Mouse (Mus musculus): ENCODE results near the gene Dpf3.

The Dpf3 gene

GRCm38 (mm10) chr12:83220964-83221363 is 266.6 kb downstream of the Dpf3 start:
- no peak for DNase-seq (ENCODE audit: extremely low spot score, low spot score)

- no peak for DNase-seq (ENCODE audit: extremely low spot score, low spot score)
Measured at GRCm38 (mm10) chr12:83213879-83214341, 273.6 kb downstream of the Dpf3 start.

DNA sequence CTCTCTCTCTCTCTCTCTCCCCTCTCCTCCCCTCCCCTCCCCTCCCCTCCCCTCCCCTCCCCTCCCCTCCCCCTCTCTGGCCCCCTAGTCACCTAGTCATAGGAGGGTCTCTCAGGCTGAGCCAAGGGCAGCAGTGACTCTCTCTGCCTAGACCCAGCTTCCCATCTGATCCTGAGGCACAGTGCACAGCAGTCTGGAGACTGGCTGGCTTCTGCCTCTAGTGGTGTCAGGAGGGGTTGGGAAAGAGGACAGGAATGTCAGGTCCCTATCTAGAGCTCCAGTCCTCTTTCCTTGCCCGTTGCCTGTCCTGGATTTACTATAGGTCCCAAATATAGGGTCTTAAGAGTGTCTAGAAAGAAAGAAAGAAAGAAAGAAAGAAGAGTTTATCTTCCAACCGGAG is 275.5 kb downstream of the Dpf3 start:
- no peak for DNase-seq (ENCODE audit: extremely low spot score, low spot score)

- no peak for DNase-seq (ENCODE audit: extremely low spot score, low spot score)
Measured at GRCm38 (mm10) chr12:83211146-83211822, 276.2 kb downstream of the Dpf3 start.

DNA sequence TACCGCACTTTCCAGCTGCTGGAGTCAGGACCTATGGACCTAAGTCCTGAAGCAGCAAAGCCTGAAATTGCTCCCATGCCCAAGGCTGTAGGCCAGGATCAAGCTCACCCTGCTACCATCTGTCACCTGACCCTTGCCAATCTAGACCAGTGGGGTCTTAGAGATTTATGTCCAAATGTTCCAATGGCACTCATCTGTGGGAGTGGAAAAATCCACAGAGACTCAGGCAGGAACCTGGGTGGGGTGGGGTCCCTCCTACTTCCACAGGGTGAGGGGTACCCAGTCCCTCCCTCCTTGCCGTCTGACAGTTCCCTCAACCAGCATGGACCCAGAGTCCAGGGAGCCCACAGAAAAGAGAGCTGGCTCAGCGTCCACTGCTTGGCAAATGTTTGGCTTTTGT is 276.8 kb downstream of the Dpf3 start:
- DNase-seq (ENCODE audit: extremely low spot score, low spot score) = no peak

DNA sequence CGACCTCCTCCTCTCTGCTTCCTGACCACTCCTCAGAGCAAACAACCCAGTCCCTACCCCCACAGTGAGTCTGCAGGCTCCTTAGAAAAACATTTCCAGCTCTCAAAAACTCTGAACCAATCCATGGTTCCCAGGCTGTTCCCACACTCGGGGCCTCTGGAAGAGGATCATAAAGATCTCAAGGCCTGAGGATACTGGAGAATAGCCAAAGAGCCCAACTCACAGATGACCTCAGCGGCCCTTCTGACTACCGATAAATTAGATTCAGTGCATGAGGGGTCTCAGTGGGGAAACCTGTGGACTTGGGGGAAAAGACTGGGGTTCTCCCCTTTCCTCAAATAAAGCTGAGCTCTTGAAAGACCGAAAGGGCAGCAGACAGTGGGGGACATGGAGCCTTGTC is 277.2 kb downstream of the Dpf3 start:
- DNase-seq (ENCODE audit: extremely low spot score, low spot score) = no peak

- no peak for DNase-seq (ENCODE audit: extremely low spot score, low spot score)
Measured at GRCm38 (mm10) chr12:83209461-83209860, 278.1 kb downstream of the Dpf3 start.

GRCm38 (mm10) chr12:83208841-83209240 is 278.7 kb downstream of the Dpf3 start:
- no peak for DNase-seq (ENCODE audit: extremely low spot score, low spot score)

DNA sequence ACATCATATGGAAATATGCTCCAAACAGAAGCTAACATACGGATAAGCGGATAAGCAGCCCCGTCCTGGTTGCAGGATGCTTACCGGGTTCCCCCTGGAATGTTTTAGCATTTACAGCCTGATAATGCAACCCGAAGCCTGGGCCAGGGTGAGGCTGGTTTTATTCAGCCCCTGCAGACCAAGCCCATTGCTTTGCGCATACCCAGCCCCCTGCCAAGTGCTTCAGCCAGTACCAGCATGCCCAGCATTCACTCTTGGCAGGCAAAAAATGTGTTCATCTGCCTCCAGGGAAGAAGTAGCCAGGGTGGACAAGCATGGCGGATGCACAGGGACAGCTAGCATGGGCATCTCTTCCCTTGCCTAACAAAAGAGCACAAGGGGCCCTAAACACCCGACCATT is 279.5 kb downstream of the Dpf3 start:
- DNase-seq (ENCODE audit: extremely low spot score, low spot score) = no peak

- no peak for DNase-seq (ENCODE audit: extremely low spot score, low spot score)
Measured at GRCm38 (mm10) chr12:83207481-83207880, 280.0 kb downstream of the Dpf3 start.

GRCm38 (mm10) chr12:83206866-83207265 is 280.6 kb downstream of the Dpf3 start:
- DNase-seq (ENCODE audit: extremely low spot score, low spot score) = no peak

- no peak for DNase-seq (ENCODE audit: extremely low spot score, low spot score)
Measured at GRCm38 (mm10) chr12:83204361-83204760, 283.2 kb downstream of the Dpf3 start.

- no peak for DNase-seq (ENCODE audit: extremely low spot score, low spot score)
Measured at GRCm38 (mm10) chr12:83201674-83202073, 285.8 kb downstream of the Dpf3 start.

DNA sequence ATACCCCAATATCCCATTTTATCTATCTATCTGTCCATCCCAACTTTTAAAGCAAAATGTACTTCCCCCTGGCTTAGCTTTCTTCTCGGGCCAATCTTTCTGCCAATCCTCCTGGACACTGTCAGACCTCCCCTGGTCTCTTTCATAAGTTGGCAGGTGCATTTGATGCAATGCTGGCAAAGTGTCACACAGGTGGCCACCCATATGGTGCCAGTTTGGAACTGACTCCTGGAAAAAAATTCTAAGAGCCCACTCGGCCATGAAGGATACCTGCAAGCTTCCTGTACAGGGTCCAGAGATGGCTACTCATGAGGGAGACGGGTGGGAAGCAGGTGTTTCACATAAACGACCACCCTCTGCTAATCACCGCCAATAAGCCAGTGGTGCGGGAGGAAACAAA is 307.0 kb downstream of the Dpf3 start:
- DNase-seq (ENCODE audit: extremely low spot score, low spot score) = no peak

GRCm38 (mm10) chr12:83179860-83180259 is 307.7 kb downstream of the Dpf3 start:
- DNase-seq (ENCODE audit: extremely low spot score, low spot score) = no peak

DNA sequence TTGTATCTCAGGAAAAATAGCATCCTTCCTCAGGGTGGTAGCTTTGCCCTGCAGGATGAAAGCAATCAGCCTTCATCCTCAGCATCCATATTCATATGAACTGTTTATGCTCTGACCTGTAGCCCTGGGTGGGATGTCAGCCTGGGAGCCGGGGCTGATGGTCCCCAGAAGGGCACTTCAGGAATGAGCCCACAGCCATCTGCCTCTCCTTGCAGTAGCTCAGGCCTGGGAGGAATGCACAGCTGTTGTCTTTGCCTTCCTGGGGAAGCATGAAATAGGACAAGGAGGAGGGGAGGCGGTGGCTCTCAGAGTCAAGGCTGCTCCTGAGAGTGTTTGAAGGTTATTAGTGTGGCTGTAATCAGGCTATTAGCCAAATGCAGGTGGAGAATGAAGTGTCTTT is 308.7 kb downstream of the Dpf3 start:
- DNase-seq (ENCODE audit: extremely low spot score, low spot score) = no peak

- no peak for DNase-seq (ENCODE audit: extremely low spot score, low spot score)
Measured at GRCm38 (mm10) chr12:83169495-83170209, 317.9 kb downstream of the Dpf3 start.

GRCm38 (mm10) chr12:83168310-83168709 is 319.2 kb downstream of the Dpf3 start:
- DNase-seq (ENCODE audit: extremely low spot score, low spot score) = no peak

DNA sequence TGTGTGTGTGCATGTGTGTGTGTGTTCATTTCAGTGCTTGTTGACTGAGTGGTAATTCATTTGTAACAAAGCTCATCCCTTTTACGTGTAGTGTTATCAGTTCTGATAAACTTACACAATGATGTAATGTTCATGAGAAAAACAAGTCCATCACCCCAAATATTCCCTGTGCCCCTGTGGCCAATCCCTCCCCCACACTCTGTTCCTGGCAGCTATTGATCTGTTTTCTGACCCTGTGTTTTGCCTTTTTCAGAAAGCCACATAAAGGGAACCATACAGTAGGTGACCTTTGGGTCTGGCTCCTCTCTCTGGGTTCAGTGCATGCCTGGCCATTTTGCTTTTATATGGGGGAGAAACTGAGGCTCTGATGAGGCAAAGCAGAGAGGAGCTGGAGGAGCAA is 322.5 kb downstream of the Dpf3 start:
- DNase-seq (ENCODE audit: extremely low spot score, low spot score) = no peak

Data from neural tube, embryonic 10.5 days (tissue).